Mouse (Mus musculus) macrophage (primary cell): ENCODE measurements at regions not wholly inside any gene's neighbourhood (a gene's known extent, or its start where the extent isn't known, plus 50 kb on each side); places are given as distances from the start of the nearest gene placed in this dataset.
"Not testable (repeated sequence)": the region's sequence is repeated elsewhere in the genome, so short reads cannot be mapped to it uniquely, and the experiment has no call there.

Experiments used
- H3K27ac ChIP-seq: fragments of 350-480 bp; formaldehyde crosslinking; 2 replicates; pipeline ENCODE4 v1.9.0; 2021
- H3K36me3 ChIP-seq: fragments of 350-480 bp; formaldehyde crosslinking; 2 replicates; pipeline ENCODE4 v1.9.0; 2021; ENCODE audit errors: inconsistent target
- H3K4me3 ChIP-seq: fragments of 350-480 bp; formaldehyde crosslinking; 2 replicates; pipeline ENCODE4 v1.9.0; 2021; ENCODE audit errors: inconsistent target
- H3K79me2 ChIP-seq: fragments of 350-480 bp; formaldehyde crosslinking; 2 replicates; pipeline ENCODE4 v1.9.0; 2021; ENCODE audit errors: inconsistent target
- WGBS: methylation state at CpG from one replicate; pipeline ENCODE4 v1.1.7; 2026; ENCODE audit warnings: inconsistent platforms; ENCODE audit not compliant: missing documents; 5-methylcytosine and 5-hydroxymethylcytosine counted together

DNA sequence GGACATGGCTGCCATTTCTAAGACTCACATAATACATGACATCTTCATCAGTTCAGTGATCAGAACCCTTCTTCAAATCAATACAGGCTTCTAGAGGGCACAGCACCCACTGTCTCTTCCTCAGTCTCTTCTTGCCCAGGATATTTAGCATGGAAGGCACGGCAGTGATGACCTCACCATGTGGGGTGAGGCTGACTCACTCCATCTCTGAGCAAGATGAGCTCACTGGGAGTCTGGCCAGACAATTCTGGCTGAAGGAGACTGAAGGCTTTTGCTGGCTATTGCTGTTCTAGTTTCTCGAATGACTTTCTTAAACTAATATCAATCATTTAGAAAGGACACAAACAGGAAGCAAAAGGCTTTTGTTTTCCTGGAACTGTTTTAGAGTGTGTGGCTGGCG is 122.9 kb upstream of the 1700012A03Rik start:
- 19% methylated on average over 3 of the region's 3 CpGs for whole genome bisulfite sequencing
- no peak overlapping the region for H3K27ac ChIP-seq
- H3K36me3 ChIP-seq, result no peaks in the 10 kb centered on the region
- H3K4me3 ChIP-seq, result no peak overlapping the region
- H3K79me2 ChIP-seq, result no peaks in the 10 kb centered on the region

DNA sequence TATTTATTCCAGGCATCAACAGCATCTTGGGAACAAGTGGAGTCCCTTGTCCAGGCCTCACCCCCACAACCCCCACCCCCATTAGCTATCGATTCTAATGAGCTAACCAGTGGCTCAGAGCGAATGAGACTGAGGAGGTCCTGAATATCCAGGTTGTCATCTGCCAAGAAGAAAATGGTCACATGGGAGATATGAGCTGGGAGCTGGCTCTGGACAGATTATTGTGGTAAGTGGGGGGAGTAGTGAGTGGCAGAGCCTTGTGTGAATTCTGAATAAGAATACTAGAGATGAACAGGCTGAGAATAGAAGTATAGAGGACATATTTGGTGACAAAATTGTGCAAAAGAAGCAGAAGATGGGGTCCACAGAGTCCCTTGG is 125.4 kb upstream of the 1700012A03Rik start:
- H3K27ac ChIP-seq, result no peak overlapping the region
- 57% methylated on average over 2 of the region's 2 CpGs for WGBS
- H3K4me3 ChIP-seq, result no peak overlapping the region
- no peaks in the 10 kb centered on the region for H3K36me3 ChIP-seq
- H3K79me2 ChIP-seq, result no peaks in the 10 kb centered on the region

GRCm38 (mm10) chr6:31923951-31924668 is 125.9 kb upstream of the 1700012A03Rik start:
- Histone ChIP-seq H3K79me2 (no peaks in the 10 kb centered on the region), H3K4me3 (no peak overlapping the region), H3K36me3 (no peaks in the 10 kb centered on the region), H3K27ac (no peak overlapping the region)
- WGBS, result 70% methylated on average over 3 of the region's 3 CpGs

- WGBS, result 86% methylated on average over 9 of the region's 9 CpGs
- no peak overlapping the region for H3K4me3 ChIP-seq
- H3K36me3 ChIP-seq, result no peaks in the 10 kb centered on the region
- H3K27ac ChIP-seq, result no peak overlapping the region
- H3K79me2 ChIP-seq, result no peaks in the 10 kb centered on the region
Observed at GRCm38 (mm10) chr6:31921561-31922152, 128.4 kb upstream of the 1700012A03Rik start.

DNA sequence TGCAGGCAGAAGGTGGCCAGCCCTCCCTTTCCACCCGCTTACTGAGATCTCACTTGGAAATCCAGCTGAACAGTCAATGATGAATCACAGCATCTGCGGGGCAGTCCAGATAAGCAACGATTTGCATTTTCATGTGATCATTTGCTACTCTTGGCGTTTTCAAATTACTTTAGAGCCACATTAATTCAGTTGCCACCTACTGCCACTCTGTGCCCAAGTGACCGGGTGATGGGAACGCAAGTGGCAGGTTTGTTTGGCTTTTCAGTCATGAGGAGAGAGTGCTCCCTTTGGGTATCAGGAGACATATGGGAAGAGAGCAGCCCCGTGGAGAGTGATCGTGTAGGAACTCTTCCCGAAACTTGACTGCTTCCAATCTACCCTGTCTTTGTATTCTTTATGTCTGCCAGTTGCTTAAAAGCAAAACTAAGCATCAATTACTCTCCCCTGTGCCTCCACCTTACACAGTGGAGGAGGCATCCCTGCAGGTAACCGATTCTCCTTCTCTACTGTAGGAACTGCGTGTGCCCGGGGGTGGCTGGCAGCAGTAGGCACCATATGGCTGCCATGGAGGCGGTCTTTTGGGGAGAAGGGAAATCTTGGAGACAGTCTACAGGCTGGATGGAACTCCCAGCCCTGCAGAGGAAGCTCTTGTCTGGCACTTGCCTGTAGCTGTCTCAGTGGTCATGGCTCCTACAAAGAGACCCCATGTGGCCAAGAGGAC is 132.5 kb upstream of the 1700012A03Rik start:
- H3K79me2 ChIP-seq, result no peaks in the 10 kb centered on the region
- no peak overlapping the region for H3K4me3 ChIP-seq
- 88% methylated on average over 13 of the region's 13 CpGs for WGBS
- H3K36me3 ChIP-seq, result no peaks in the 10 kb centered on the region
- H3K27ac ChIP-seq, result no peak overlapping the region

DNA sequence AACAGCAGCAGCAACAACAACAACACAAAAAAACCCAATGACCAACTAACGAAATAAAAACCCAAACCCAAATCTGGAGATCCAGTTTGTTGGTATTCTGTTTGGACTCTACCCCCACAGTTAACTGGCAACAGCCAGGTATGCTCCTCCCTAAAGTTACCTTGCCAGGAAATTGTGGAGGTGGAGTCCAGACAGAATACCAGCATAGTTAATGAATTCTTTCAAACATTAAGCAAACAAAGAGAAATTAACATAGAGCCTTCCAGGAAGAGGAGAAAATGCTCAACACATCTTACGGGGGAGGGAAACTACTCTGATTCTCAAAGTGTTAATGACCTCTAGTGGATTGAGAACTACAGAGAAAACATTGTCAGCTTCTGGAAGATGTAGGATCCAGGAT is 148.3 kb upstream of the 1700012A03Rik start:
- WGBS, result 70% methylated on average over 2 of the region's 2 CpGs
- no peaks in the 10 kb centered on the region for H3K79me2 ChIP-seq
- no peak overlapping the region for H3K4me3 ChIP-seq
- H3K27ac ChIP-seq, result no peak overlapping the region
- no peaks in the 10 kb centered on the region for H3K36me3 ChIP-seq

GRCm38 (mm10) chr6:31899055-31899454 is 151.0 kb upstream of the 1700012A03Rik start:
- WGBS, result 85% methylated on average over 3 of the region's 3 CpGs
- no peaks in the 10 kb centered on the region for H3K36me3 ChIP-seq
- H3K79me2 ChIP-seq, result no peaks in the 10 kb centered on the region
- H3K27ac ChIP-seq, result no peak overlapping the region
- no peak overlapping the region for H3K4me3 ChIP-seq

DNA sequence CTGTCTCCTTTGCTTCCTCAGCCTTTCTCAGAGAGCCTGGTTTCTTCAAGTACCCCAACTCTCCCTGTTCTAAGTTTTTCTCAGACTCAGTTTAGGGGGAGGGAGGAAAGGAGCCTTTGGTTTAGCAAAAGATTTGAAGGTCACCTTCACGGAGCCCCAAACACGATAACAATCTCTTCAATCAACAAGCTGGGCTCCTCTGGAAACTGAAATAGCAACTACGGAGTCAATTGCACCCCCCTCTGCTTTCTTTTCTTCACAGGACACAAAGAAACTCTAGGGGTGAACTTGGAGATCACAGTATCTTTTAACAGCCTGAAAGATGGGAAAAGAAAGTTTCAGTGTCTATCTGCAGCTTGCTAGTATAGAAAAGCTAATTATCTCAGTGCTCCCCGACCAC is 151.4 kb upstream of the 1700012A03Rik start:
- H3K4me3 ChIP-seq, result no peak overlapping the region
- WGBS, result 66% methylated on average over 4 of the region's 4 CpGs
- H3K36me3 ChIP-seq, result no peaks in the 10 kb centered on the region
- H3K79me2 ChIP-seq, result no peaks in the 10 kb centered on the region
- H3K27ac ChIP-seq, result no peak overlapping the region

- H3K27ac ChIP-seq, result no peak overlapping the region
- H3K36me3 ChIP-seq, result no peaks in the 10 kb centered on the region
- H3K4me3 ChIP-seq, result no peak overlapping the region
- 85% methylated on average over 3 of the region's 3 CpGs for WGBS
- no peaks in the 10 kb centered on the region for H3K79me2 ChIP-seq
Observed at GRCm38 (mm10) chr6:31897001-31897400, 153.0 kb upstream of the 1700012A03Rik start.

GRCm38 (mm10) chr6:31895835-31896234 is 154.2 kb upstream of the 1700012A03Rik start:
- Histone ChIP-seq H3K4me3 (no peak overlapping the region), H3K27ac (no peak overlapping the region), H3K36me3 (no peaks in the 10 kb centered on the region), H3K79me2 (no peaks in the 10 kb centered on the region)
- 64% methylated on average over 3 of the region's 3 CpGs for WGBS

GRCm38 (mm10) chr6:31886931-31887330 is 163.1 kb upstream of the 1700012A03Rik start:
- Histone ChIP-seq H3K4me3 (no peak overlapping the region), H3K27ac (no peak overlapping the region), H3K36me3 (no peaks in the 10 kb centered on the region), H3K79me2 (no peaks in the 10 kb centered on the region)
- 22% methylated on average over 4 of the region's 4 CpGs for WGBS

DNA sequence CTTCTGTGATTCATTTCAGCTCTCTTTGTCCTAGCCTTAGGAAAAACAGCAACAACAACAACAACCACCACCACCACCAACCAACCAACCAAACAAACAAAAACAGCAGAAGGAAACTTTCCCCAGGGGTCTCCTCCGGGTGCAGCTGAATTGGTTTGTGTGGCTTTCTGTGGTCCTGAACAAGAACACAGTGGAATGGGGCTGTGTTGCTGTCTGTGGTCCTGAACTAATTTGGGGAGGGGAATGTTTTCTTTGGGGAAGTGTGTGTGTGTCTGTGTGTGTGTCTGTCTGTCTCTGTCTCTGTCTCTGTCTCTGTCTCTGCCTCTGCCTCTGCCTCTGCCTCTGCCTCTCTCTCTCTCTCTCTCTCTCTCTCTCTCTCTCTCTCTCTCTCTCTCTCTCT is 164.8 kb upstream of the 1700012A03Rik start:
- H3K4me3 ChIP-seq, H3K27ac ChIP-seq, H3K36me3 ChIP-seq, H3K79me2 ChIP-seq: not testable (repeated sequence)
- 0% methylated on average over 1 of the region's 1 CpGs for WGBS

- H3K27ac ChIP-seq, result no peak overlapping the region
- no peak overlapping the region for H3K4me3 ChIP-seq
- 0% methylated on average over 2 of the region's 2 CpGs for WGBS
- no peaks in the 10 kb centered on the region for H3K79me2 ChIP-seq
- H3K36me3 ChIP-seq, result no peaks in the 10 kb centered on the region
Observed at GRCm38 (mm10) chr6:31883726-31884125, 166.3 kb upstream of the 1700012A03Rik start.

GRCm38 (mm10) chr6:31874616-31875015 is 175.4 kb upstream of the 1700012A03Rik start:
- H3K27ac ChIP-seq, result no peak overlapping the region
- H3K36me3 ChIP-seq, result no peaks in the 10 kb centered on the region
- H3K4me3 ChIP-seq, result no peak overlapping the region
- H3K79me2 ChIP-seq, result no peaks in the 10 kb centered on the region
- WGBS, result 93% methylated on average over 6 of the region's 6 CpGs

GRCm38 (mm10) chr6:31873911-31874310 is 176.1 kb upstream of the 1700012A03Rik start:
- Histone ChIP-seq H3K4me3 (no peak overlapping the region), H3K27ac (no peak overlapping the region), H3K36me3 (no peaks in the 10 kb centered on the region), H3K79me2 (no peaks in the 10 kb centered on the region)
- 90% methylated on average over 1 of the region's 1 CpGs for WGBS
